Comparison of ENCODE assay signal across 8 mouse cellular contexts in genomic region chr7:83631828-83632681, GRCm38 (mm10). TPM values are rescaled to one million over a fixed set of nuclear protein-coding genes. Genes with fewer than 3 reads are reported as not detected.
DNase-seq lines count a peak whose midpoint lies in the region; ATAC-seq lines count a peak whose summit lies in the region.

Stard5 (plus strand) TSS chr7:83631959.

- H3K4me1 ChIP-seq in hindbrain, embryonic 15.5 days (replicated peaks), result peaks cover 27% of the 10 kb centered on the region

- peak within 1 kb of the TSS; percentile 82 for H3K4me2 ChIP-seq in hindbrain, embryonic 15.5 days

- WGBS in hindbrain, embryonic 15.5 days, result under 1% methylated on average over 35 of the region's 35 CpGs

- no peaks in the 10 kb centered on the region for H3K9me3 ChIP-seq in hindbrain, embryonic 15.5 days

- ATAC-seq in hindbrain, embryonic 15.5 days (ENCODE audit: low FRiP score, low read depth), result peak; percentile 99

- peak within 1 kb of the TSS; percentile 54 for H3K4me3 ChIP-seq in hindbrain, embryonic 15.5 days

- H3K36me3 ChIP-seq in hindbrain, embryonic 15.5 days, result no peaks in the 10 kb centered on the region

- H3K9ac ChIP-seq in hindbrain, embryonic 15.5 days, result peak within 1 kb of the TSS; percentile 55

- H3K27ac ChIP-seq in hindbrain, embryonic 15.5 days (replicated peaks), result peak within 1 kb of the TSS; percentile 70

- DNase-seq in R1 (ENCODE audit: low read depth, low spot score), result peak; percentile 94
- DNase-seq in cerebellum, postnatal 25 days, result peak; percentile 90 to 93
- DNase-seq in frontal cortex, postnatal 36 days (ENCODE audit: low spot score in 2 of 2), result peak; percentile 84 to 90
- peak; percentile 87 for DNase-seq in left cerebral cortex, adult 11 months (ENCODE audit: low spot score)
- peak; percentile 95 for DNase-seq in lung, postnatal 4 days
- peak; percentile 77 for DNase-seq in retina, postnatal 7 days (ENCODE audit: low read depth, low spot score)
- DNase-seq in urinary bladder, adult 2 months (ENCODE audit: low spot score), result peak; percentile 83

- no peaks in the 10 kb centered on the region for H3K27me3 ChIP-seq in hindbrain, embryonic 15.5 days

RNA-seq across cellular contexts. Expression of gene Stard5, which starts in this region (rescaled TPM):
- polyA plus RNA-seq in hindbrain, embryonic 15.5 days (2015; fragmentation: Nextera tagmentation; extraction: Ambion mirVana), result 6.7 TPM in 2 replicates
- 47.2 and 48.8 TPM in 2 replicates for polyA plus RNA-seq in urinary bladder, adult 2 months (2012; rRNA removed)

Comparison
In these comparisons a context has a peak if more than half of its experiments do, and no peak if none do; other contexts are left out.
1. Peak in every context shown above with its lines: DNase-seq, ATAC-seq, H3K4me3 ChIP-seq and H3K27ac ChIP-seq.